Mouse (Mus musculus) cerebellum, adult 2 months (tissue): ENCODE measurements around the gene Fras1.

Experiments used
- CTCF ChIP-seq: fragments of 200-500 bp; IDR thresholded peaks from 2 replicates; pipeline ENCODE4 v1.5.1; 2011; ENCODE audit warnings: low read depth, mild to moderate bottlenecking, control low read depth, low read length, moderate library complexity, borderline replicate concordance; ENCODE audit not compliant: insufficient read depth
- POLR2A ChIP-seq: fragments of 200-500 bp; IDR thresholded peaks from 2 replicates; pipeline ENCODE4 v1.6.1; 2011; ENCODE audit warnings: low read length, control low read depth, borderline replicate concordance; ENCODE audit not compliant: insufficient read depth

DNA sequence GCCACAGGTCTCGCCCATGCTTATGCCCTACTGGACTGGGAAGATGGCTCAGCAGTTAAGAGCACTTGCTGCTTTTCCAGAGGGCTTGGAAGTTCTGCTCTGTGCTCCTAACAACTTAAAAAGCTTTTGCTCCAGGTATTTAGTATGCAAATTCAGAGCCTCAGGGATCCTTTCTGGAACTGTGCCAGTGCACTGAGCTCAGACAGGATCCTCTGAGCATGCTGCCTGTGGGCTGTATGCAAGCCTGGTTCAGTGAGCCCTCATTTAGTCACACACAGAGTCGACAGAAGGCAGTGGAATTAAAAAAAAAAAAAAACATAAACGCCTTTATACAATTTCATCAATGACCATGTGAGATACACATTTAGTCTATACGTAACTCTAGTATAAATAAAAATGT is 436.9 kb downstream of the Fras1 start:
- TF ChIP-seq CTCF, result no peak
- TF ChIP-seq POLR2A, result no peak
